Mouse (Mus musculus): Measurements from ENCODE around the gene Eef2. TPM values are rescaled to one million over a fixed set of nuclear protein-coding genes. Genes with fewer than 3 reads are reported as not detected.

The Eef2 gene
- polyA plus RNA-seq, 2 experiments: 233 to 570 TPM

GRCm38 (mm10) chr10:81198990-81199389, 22.6 kb downstream of the Eef2 start:
- WGBS (ENCODE audit: insufficient replicate concordance): 73% methylated on average over 6 of the region's 6 CpGs
- no peak for TF ChIP-seq CTCF (IDR thresholded peaks at IDR 0.05; ENCODE audit: low read depth)
- no peak for TF ChIP-seq EP300 (IDR thresholded peaks at IDR 0.05; ENCODE audit: low read depth)
- no peak overlapping the region for H3K4me2 ChIP-seq (ENCODE audit: low read depth)
- no peak overlapping the region for H3K27ac ChIP-seq
- H3K9ac ChIP-seq (replicated peaks): no peak overlapping the region
- H3K36me3 ChIP-seq (replicated peaks; ENCODE audit: control insufficient read depth, insufficient read depth, low read depth): no peaks in the 10 kb centered on the region
- DNase-seq (ENCODE audit: low read depth in 3 of 3, low spot score in 3 of 3): no peak
- peaks cover 26% of the 10 kb centered on the region for H3K27me3 ChIP-seq (ENCODE audit: control insufficient read depth, insufficient read depth, low read length)
- ATAC-seq (ENCODE audit: insufficient read depth): no peak
- H3K9me3 ChIP-seq (ENCODE audit: control insufficient read depth, low read length): no peaks in the 10 kb centered on the region
- H3K4me3 ChIP-seq (ENCODE audit: insufficient read depth in 1 of 2, low read depth in 2 of 2, low read length in 2 of 2): no peak overlapping the region
- H3K4me1 ChIP-seq (replicated peaks; ENCODE audit: control insufficient read depth in 2 of 2, insufficient read depth in 2 of 2, low read length in 1 of 2): peaks cover 2 to 11% of the 10 kb centered on the region in 2 experiments

DNA sequence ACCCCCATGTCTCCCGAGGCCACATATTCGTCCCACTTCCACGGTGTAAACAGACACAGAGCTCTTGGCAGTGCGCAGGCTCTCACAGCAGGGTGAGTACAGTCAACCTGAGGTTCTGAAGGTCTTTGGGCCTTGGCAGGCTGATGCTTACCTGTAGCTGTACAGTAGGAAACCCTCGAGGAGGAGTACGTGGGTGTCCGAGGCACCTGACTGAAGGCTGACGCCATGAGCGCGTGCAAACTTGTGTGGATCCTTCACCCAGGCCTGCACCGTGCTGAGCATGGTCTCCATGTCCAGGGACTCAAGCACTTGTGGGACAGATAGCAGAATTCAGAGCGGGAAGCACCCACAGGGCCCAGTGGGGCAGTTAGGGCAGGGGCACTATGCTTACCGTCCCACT, 23.7 kb downstream of the Eef2 start:
- Histone ChIP-seq H3K4me2 (ENCODE audit: low read depth) (no peak overlapping the region), H3K4me1 (replicated peaks; ENCODE audit: control insufficient read depth in 2 of 2, insufficient read depth in 2 of 2, low read length in 1 of 2) (peaks cover 2 to 11% of the 10 kb centered on the region in 2 experiments), H3K9me3 (ENCODE audit: control insufficient read depth, low read length) (no peaks in the 10 kb centered on the region), H3K4me3 (ENCODE audit: insufficient read depth in 1 of 2, low read depth in 2 of 2, low read length in 2 of 2) (no peak overlapping the region), H3K27me3 (ENCODE audit: control insufficient read depth, insufficient read depth, low read length) (peaks cover 15% of the 10 kb centered on the region), H3K9ac (replicated peaks) (no peak overlapping the region), H3K27ac (no peak overlapping the region), H3K36me3 (replicated peaks; ENCODE audit: control insufficient read depth, insufficient read depth, low read depth) (no peaks in the 10 kb centered on the region)
- ATAC-seq (ENCODE audit: insufficient read depth) (no peak), DNase-seq (ENCODE audit: low read depth in 3 of 3, low spot score in 3 of 3) (no peak)
- TF ChIP-seq EP300 (IDR thresholded peaks at IDR 0.05; ENCODE audit: low read depth): no peak
- TF ChIP-seq CTCF (IDR thresholded peaks at IDR 0.05; ENCODE audit: low read depth): no peak
- 78% methylated on average over 13 of the region's 13 CpGs for whole genome bisulfite sequencing (ENCODE audit: insufficient replicate concordance)

GRCm38 (mm10) chr10:81200605-81201287, 24.3 kb downstream of the Eef2 start:
- Histone ChIP-seq H3K27ac (no peak overlapping the region), H3K27me3 (ENCODE audit: control insufficient read depth, insufficient read depth, low read length) (peaks cover 10% of the 10 kb centered on the region), H3K4me3 (ENCODE audit: insufficient read depth in 1 of 2, low read depth in 2 of 2, low read length in 2 of 2) (no peak overlapping the region), H3K9ac (replicated peaks) (no peak overlapping the region), H3K9me3 (ENCODE audit: control insufficient read depth, low read length) (no peaks in the 10 kb centered on the region), H3K36me3 (replicated peaks; ENCODE audit: control insufficient read depth, insufficient read depth, low read depth) (no peaks in the 10 kb centered on the region), H3K4me2 (ENCODE audit: low read depth) (no peak overlapping the region), H3K4me1 (replicated peaks; ENCODE audit: control insufficient read depth in 2 of 2, insufficient read depth in 2 of 2, low read length in 1 of 2) (peaks cover 2 to 11% of the 10 kb centered on the region in 2 experiments)
- no peak for ATAC-seq (ENCODE audit: insufficient read depth)
- DNase-seq (ENCODE audit: low read depth in 3 of 3, low spot score in 3 of 3): no peak
- TF ChIP-seq EP300 (IDR thresholded peaks at IDR 0.05; ENCODE audit: low read depth) (no peak), CTCF (IDR thresholded peaks at IDR 0.05; ENCODE audit: low read depth) (no peak)
- WGBS (ENCODE audit: insufficient replicate concordance): 61% methylated on average over 20 of the region's 20 CpGs

DNA sequence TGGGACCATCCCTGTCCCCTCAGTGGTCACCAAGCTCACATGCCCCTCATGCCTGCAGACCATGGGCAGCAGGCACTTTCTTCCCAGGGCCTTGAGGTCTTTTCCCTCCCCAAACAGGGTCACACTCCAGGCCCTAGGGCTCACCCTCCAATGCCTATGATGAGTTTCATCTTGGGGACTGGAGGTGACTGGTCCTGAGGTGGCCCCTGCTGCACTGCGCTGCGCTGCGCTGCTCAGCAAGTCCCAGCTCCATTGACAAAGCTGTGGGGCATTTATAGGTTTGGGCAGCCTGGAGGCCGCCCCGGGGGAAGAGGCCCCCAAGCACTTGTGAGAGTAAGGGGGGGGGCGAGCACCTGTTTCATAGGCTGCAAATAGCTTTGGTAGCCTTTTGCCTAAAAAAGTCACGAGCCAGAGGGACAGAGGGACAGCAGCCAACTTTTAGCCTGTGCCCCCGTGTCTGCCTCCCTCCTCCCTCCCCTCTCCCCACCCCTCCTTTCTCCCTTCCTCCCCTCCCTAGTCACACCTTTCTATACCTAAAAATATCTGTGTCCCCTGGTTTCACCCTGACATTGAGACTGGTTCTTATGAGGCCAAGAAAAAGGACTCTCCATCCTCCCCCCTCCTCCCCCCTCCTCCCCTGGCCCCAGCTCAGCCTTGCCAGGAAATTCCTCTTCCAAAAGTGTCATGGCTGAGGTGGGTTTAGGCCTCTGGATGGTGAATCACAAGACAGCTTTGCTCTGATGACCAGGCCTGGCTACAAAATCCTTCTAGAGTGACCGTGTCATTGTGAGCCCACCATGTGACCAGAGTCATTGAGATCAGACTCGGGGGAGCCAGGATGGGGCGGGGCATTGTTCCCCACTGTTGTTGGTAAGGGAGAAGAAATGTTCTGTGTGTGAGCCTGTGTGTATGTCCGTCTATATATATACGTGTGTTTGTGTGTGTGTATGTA, 25.7 kb downstream of the Eef2 start, which contains the start of gene Nmrk2:
TSS of gene Nmrk2 (minus strand) at position 245 of the 952 bp plus-strand sequence.
- Histone ChIP-seq H3K9ac (replicated peaks) (no peak within 1 kb of the TSS), H3K4me3 (ENCODE audit: insufficient read depth in 1 of 2, low read depth in 2 of 2, low read length in 2 of 2) (no peak within 1 kb of the TSS), H3K9me3 (ENCODE audit: control insufficient read depth, low read length) (no peaks in the 10 kb centered on the region), H3K27ac (no peak within 1 kb of the TSS), H3K36me3 (replicated peaks; ENCODE audit: control insufficient read depth, insufficient read depth, low read depth) (no peaks in the 10 kb centered on the region), H3K4me2 (ENCODE audit: low read depth) (no peak within 1 kb of the TSS), H3K4me1 (replicated peaks; ENCODE audit: control insufficient read depth in 2 of 2, insufficient read depth in 2 of 2, low read length in 1 of 2) (peaks cover 2 to 11% of the 10 kb centered on the region in 2 experiments), H3K27me3 (ENCODE audit: control insufficient read depth, insufficient read depth, low read length) (no peaks in the 10 kb centered on the region; the same call in none of the 2 replicates)
- ATAC-seq (ENCODE audit: insufficient read depth): no peak
- no peak for DNase-seq (ENCODE audit: low read depth in 3 of 3, low spot score in 3 of 3)
- TF ChIP-seq CTCF (IDR thresholded peaks at IDR 0.05; ENCODE audit: low read depth): no peak
- TF ChIP-seq EP300 (IDR thresholded peaks at IDR 0.05; ENCODE audit: low read depth): no peak
- WGBS (ENCODE audit: insufficient replicate concordance): 65% methylated on average over 13 of the region's 13 CpGs
